Mouse (Mus musculus): ENCODE results near the gene Cntfr. TPM values are rescaled to one million over a fixed set of nuclear protein-coding genes. Genes with fewer than 3 reads are reported as not detected.

The Cntfr gene
- polyA plus RNA-seq, 1 experiment from 2014 or later, result 0.22 TPM

DNA sequence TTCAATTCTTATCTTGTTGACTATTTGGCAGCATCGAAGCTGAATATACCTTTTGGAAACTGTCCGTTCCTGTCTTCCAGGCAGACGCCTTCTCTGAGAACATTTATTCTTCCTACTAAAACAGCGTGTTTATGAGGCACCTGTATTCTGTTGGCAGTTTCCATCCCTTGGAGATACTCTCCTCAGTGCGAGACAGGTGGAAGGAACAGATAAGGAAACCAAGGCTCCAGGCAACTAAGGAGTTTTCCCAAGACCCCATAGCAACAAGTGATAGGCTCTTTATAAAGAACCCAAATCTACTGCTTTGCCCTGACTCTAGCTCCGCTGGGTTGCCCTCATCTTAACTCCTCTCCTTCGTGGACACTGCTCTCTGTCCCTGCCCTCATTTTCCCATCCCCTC, 48.3 kb downstream of the Cntfr start:
- H3K4me2 ChIP-seq (ENCODE audit: low read depth, low read length), result no peak overlapping the region
- peak; percentile 55 for ATAC-seq (ENCODE audit: low read depth)
- H3K9me3 ChIP-seq (replicated peaks; ENCODE audit: control insufficient read depth, low read length), result no peaks in the 10 kb centered on the region

DNA sequence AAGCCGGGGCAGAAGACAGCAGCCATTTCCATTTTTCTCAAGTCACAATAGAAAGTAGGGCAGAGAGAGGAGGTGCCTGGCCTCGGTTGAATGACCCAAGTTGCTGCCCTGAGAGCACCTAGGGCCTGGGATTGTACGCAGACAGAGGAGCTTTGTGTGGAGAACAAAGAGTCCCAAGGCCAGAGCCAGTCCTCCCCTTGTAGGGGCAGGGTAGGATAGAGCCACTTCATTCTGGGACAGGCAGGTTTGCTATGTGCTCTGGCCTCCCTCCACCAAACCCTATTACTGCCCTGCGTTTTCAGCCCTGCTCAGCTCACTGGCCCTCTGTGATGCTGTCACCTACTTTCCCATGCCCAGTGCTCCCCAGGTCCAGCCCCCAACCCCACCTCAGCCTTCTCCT, 48.7 kb downstream of the Cntfr start:
- Histone ChIP-seq H3K4me2 (ENCODE audit: low read depth, low read length) (no peak overlapping the region), H3K4me1 (ENCODE audit: control insufficient read depth, low read depth, low read length) (no peaks in the 10 kb centered on the region), H3K27me3 (ENCODE audit: control insufficient read depth, insufficient read depth, low read depth, low read length) (no peaks in the 10 kb centered on the region), H3K36me3 (ENCODE audit: control insufficient read depth, insufficient read depth) (no peaks in the 10 kb centered on the region), H3K27ac (ENCODE audit: low read length) (no peak overlapping the region), H3K4me3 (ENCODE audit: low read depth, low read length) (no peak overlapping the region), H3K9ac (ENCODE audit: low read depth, low read length) (no peak overlapping the region), H3K9me3 (replicated peaks; ENCODE audit: control insufficient read depth, low read length) (no peaks in the 10 kb centered on the region)
- WGBS (ENCODE audit: insufficient replicate concordance), result 55% methylated on average over 4 of the region's 4 CpGs
- ATAC-seq (ENCODE audit: low read depth), result no peak

More for the DNA sequence above, 48.3 kb downstream of the Cntfr start:
- Histone ChIP-seq H3K4me1 (ENCODE audit: control insufficient read depth, low read depth, low read length) (no peaks in the 10 kb centered on the region), H3K4me3 (ENCODE audit: low read depth, low read length) (no peak overlapping the region), H3K9ac (ENCODE audit: low read depth, low read length) (no peak overlapping the region), H3K27me3 (ENCODE audit: control insufficient read depth, insufficient read depth, low read depth, low read length) (no peaks in the 10 kb centered on the region), H3K36me3 (ENCODE audit: control insufficient read depth, insufficient read depth) (no peaks in the 10 kb centered on the region), H3K27ac (ENCODE audit: low read length) (no peak overlapping the region)
- 34% methylated on average over 7 of the region's 7 CpGs for WGBS (ENCODE audit: insufficient replicate concordance)

DNA sequence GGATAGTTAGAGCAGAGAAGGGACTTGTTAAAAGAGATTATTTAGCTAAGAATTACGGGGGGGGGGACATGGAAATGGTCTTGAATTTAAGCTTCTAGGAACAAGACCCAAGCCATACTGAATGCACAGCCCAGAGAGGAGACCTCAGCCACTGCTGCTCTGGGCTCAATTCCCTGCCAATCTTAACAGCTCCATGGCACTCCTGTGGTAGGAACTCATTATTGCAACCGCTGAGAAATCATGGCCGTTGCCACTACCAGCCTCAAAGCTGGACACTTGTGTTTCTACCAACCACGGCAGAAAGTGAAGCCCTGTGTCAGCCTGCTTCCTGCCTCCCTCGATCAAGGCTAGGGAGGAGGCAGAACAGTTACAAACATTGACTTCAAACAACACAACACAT, 51.4 kb downstream of the Cntfr start:
- H3K4me1 ChIP-seq (ENCODE audit: control insufficient read depth, low read depth, low read length), result peaks cover 2% of the 10 kb centered on the region
- no peak overlapping the region for H3K9ac ChIP-seq (ENCODE audit: low read depth, low read length)
- no peak overlapping the region for H3K4me3 ChIP-seq (ENCODE audit: low read depth, low read length)
- no peak overlapping the region for H3K27ac ChIP-seq (ENCODE audit: low read length)
- no peak for ATAC-seq (ENCODE audit: low read depth)
- 13% methylated on average over 5 of the region's 5 CpGs for WGBS (ENCODE audit: insufficient replicate concordance)
- H3K27me3 ChIP-seq (ENCODE audit: control insufficient read depth, insufficient read depth, low read depth, low read length), result no peaks in the 10 kb centered on the region
- no peaks in the 10 kb centered on the region for H3K36me3 ChIP-seq (ENCODE audit: control insufficient read depth, insufficient read depth)
- no peak overlapping the region for H3K4me2 ChIP-seq (ENCODE audit: low read depth, low read length)
- no peaks in the 10 kb centered on the region for H3K9me3 ChIP-seq (replicated peaks; ENCODE audit: control insufficient read depth, low read length)

DNA sequence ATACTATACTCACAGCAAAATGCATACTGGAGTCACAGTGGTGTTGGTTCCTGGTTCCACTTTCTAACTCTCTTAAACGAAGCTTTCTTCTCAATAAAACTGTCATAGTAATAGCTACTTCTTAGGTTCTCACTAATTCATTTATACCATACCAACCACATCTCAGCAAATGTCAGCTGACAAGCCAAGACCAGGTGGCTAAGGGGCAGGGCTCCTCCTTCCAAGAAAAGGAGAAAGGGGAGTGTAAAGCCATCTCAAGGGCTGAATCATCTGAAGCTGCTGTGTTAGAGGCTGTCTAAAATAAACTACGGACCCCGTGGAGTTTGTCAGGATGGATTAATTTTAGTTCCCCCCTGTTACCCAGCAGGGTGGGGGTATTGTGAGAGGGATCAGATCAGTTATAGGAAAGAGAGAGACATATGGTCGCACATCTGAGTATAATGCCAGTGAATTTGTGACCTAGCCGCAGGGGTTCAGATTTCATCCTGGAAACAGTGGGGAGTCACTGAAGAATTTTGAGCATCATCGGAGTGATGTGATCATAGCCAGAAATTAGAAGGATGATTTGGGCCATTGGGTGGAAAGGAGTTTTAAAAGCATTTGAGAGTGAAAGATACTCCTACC, 55.6 kb downstream of the Cntfr start:
- no peak overlapping the region for H3K4me2 ChIP-seq (ENCODE audit: low read depth, low read length)
- H3K9ac ChIP-seq (ENCODE audit: low read depth, low read length), result no peak overlapping the region
- H3K9me3 ChIP-seq (replicated peaks; ENCODE audit: control insufficient read depth, low read length), result no peaks in the 10 kb centered on the region
- H3K36me3 ChIP-seq (ENCODE audit: control insufficient read depth, insufficient read depth), result no peaks in the 10 kb centered on the region
- WGBS (ENCODE audit: insufficient replicate concordance), result 73% methylated on average over 6 of the region's 6 CpGs
- H3K27me3 ChIP-seq (ENCODE audit: control insufficient read depth, insufficient read depth, low read depth, low read length), result peaks cover 15% of the 10 kb centered on the region
- peaks cover 9% of the 10 kb centered on the region for H3K4me1 ChIP-seq (ENCODE audit: control insufficient read depth, low read depth, low read length)
- ATAC-seq (ENCODE audit: low read depth), result no peak
- H3K4me3 ChIP-seq (ENCODE audit: low read depth, low read length), result no peak overlapping the region
- H3K27ac ChIP-seq (ENCODE audit: low read length), result no peak overlapping the region

DNA sequence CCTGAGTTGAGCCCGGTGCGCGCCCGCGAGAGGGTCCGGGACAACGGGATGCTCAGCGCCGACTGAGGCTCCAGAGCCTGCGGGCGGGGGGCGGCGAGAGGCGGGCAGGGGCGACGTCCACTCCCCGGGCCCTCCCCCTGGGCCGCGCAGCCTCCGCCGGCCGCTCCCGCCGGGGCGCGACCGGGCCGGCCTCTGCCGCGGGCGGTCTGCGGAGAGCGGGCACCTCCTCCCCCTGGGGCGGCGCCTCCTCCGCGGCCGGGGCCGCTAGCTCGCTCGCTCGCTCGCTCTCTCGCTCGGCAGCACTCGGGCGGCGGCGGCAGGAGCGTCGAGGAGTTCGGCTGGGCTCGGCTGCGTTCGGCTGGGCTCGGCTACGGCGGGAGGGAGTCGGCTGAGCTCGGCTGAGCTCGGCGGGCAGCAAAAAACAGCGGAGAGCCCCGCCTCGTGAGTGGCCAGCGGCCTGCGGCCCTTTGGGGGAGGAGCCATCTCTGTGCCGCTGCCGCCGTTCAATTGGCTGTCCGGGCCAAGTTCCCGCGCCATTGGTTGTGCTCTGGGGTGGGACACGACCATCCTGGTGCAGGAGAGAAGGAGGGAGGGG, 56.9 kb downstream of the Cntfr start, which contains the start of gene Enho:
TSS of gene Enho (minus strand) at position 412 of the 595 bp plus-strand sequence.
- peaks cover 9% of the 10 kb centered on the region for H3K4me1 ChIP-seq (ENCODE audit: control insufficient read depth, low read depth, low read length)
- peak within 1 kb of the TSS; percentile 50 for H3K4me3 ChIP-seq (ENCODE audit: low read depth, low read length)
- H3K36me3 ChIP-seq (ENCODE audit: control insufficient read depth, insufficient read depth), result no peaks in the 10 kb centered on the region
- H3K4me2 ChIP-seq (ENCODE audit: low read depth, low read length), result peak within 1 kb of the TSS; percentile 80
- 0% methylated on average over 62 of the region's 74 CpGs for WGBS (ENCODE audit: insufficient replicate concordance)
- no peaks in the 10 kb centered on the region for H3K9me3 ChIP-seq (replicated peaks; ENCODE audit: control insufficient read depth, low read length)
- peaks cover 15% of the 10 kb centered on the region for H3K27me3 ChIP-seq (ENCODE audit: control insufficient read depth, insufficient read depth, low read depth, low read length)
- no peak within 1 kb of the TSS for H3K27ac ChIP-seq (ENCODE audit: low read length)
- ATAC-seq (ENCODE audit: low read depth), result peak; percentile 88
- H3K9ac ChIP-seq (ENCODE audit: low read depth, low read length), result peak within 1 kb of the TSS; percentile 42

DNA sequence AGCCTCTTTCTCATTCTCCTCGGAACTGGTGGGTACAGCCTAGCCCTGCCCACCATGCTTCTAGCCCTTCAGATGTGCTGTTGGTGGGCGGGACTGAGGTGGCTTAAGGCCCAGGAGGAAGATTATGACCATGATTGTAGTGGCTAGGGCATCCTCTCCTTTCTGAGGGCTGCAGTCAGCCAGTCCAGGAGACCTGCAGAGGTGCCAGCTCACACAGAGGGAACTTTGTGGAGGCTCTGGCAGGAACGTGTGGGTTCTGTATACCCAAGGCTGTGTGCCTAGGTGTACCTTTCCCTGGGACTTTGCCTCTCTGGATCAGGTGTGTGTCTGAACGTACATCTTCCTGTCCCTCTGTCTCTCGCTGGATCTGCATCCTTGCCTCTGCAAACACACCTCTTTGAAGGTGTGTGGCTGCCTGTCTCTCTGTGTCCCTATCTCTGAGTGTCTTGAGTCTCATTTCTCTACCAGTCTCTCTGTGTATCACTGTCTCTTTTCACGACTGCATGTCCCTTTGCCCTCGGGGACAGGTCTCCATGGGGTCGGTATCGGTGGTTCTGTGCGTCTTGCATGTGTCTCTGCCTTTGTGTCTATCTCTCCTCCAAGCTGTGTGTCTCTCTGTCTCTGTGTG, 57.6 kb downstream of the Cntfr start:
- Histone ChIP-seq H3K27me3 (ENCODE audit: control insufficient read depth, insufficient read depth, low read depth, low read length) (peaks cover 15% of the 10 kb centered on the region), H3K36me3 (ENCODE audit: control insufficient read depth, insufficient read depth) (no peaks in the 10 kb centered on the region), H3K4me2 (ENCODE audit: low read depth, low read length) (peak overlapping the region; percentile 80), H3K9me3 (replicated peaks; ENCODE audit: control insufficient read depth, low read length) (no peaks in the 10 kb centered on the region), H3K4me3 (ENCODE audit: low read depth, low read length) (peak overlapping the region; percentile 50), H3K4me1 (ENCODE audit: control insufficient read depth, low read depth, low read length) (peaks cover 9% of the 10 kb centered on the region), H3K9ac (ENCODE audit: low read depth, low read length) (no peak overlapping the region), H3K27ac (ENCODE audit: low read length) (no peak overlapping the region)
- 18% methylated on average over 10 of the region's 10 CpGs for WGBS (ENCODE audit: insufficient replicate concordance)
- ATAC-seq (ENCODE audit: low read depth), result no peak

DNA sequence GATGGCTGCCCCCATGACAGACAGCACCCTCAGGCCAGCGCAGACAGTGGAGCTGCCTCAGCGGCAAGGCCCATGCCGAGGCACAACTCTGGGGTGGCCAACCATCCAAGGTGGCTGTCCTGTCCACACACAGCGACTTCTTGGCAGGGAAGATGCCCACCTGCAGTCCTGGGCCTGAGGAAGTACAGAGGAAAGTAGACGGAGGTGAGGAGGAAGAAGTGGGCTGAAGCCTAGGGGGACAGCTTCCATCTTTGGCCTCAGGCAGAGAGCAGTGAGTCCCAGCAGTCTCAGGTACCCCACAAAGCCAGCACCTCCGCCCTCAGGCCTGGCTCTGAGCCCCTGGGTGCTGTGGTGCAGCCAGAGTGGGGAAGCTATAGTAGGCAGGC, 58.1 kb downstream of the Cntfr start:
- no peak overlapping the region for H3K27ac ChIP-seq (ENCODE audit: low read length)
- H3K36me3 ChIP-seq (ENCODE audit: control insufficient read depth, insufficient read depth), result no peaks in the 10 kb centered on the region
- H3K4me2 ChIP-seq (ENCODE audit: low read depth, low read length), result no peak overlapping the region
- H3K9me3 ChIP-seq (replicated peaks; ENCODE audit: control insufficient read depth, low read length), result no peaks in the 10 kb centered on the region
- no peak for ATAC-seq (ENCODE audit: low read depth)
- no peak overlapping the region for H3K4me3 ChIP-seq (ENCODE audit: low read depth, low read length)
- H3K4me1 ChIP-seq (ENCODE audit: control insufficient read depth, low read depth, low read length), result peaks cover 9% of the 10 kb centered on the region
- H3K9ac ChIP-seq (ENCODE audit: low read depth, low read length), result no peak overlapping the region
- H3K27me3 ChIP-seq (ENCODE audit: control insufficient read depth, insufficient read depth, low read depth, low read length), result peaks cover 15% of the 10 kb centered on the region
- WGBS (ENCODE audit: insufficient replicate concordance), result 75% methylated on average over 6 of the region's 6 CpGs

DNA sequence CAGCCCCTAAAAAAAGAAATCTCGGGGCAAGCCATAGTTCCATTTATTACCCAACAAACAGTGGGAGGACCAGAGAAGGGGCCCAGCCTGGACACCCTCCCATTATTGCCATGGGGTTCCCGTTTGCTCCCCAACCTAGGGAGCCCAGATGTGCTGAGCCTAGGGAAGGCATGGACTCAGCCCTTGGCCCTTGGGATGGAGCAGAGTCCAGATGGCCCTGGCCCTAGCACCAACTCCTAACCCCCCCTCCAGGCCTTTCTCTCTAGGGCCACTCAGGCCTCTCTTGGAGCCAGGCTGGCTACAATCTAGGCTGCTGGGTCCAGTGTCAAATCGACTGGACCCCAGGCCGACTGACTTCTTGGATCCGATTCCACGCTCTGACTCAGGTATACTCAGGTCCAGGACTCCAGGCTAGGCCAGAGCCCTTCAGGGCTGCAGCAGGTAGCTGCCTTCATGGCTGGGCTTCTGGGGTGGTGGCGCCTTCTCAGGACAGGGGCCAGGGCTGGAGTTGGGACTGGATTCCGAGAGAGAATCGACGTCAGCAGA, 58.6 kb downstream of the Cntfr start:
- Histone ChIP-seq H3K27ac (ENCODE audit: low read length) (no peak overlapping the region), H3K4me2 (ENCODE audit: low read depth, low read length) (no peak overlapping the region), H3K4me1 (ENCODE audit: control insufficient read depth, low read depth, low read length) (peaks cover 9% of the 10 kb centered on the region), H3K4me3 (ENCODE audit: low read depth, low read length) (no peak overlapping the region), H3K27me3 (ENCODE audit: control insufficient read depth, insufficient read depth, low read depth, low read length) (peaks cover 15% of the 10 kb centered on the region), H3K36me3 (ENCODE audit: control insufficient read depth, insufficient read depth) (no peaks in the 10 kb centered on the region), H3K9me3 (replicated peaks; ENCODE audit: control insufficient read depth, low read length) (no peaks in the 10 kb centered on the region), H3K9ac (ENCODE audit: low read depth, low read length) (no peak overlapping the region)
- WGBS (ENCODE audit: insufficient replicate concordance), result 74% methylated on average over 10 of the region's 10 CpGs
- ATAC-seq (ENCODE audit: low read depth), result no peak
